Mouse (Mus musculus) spleen, adult 2 months (tissue): ENCODE measurements at regions not wholly inside any gene's neighbourhood (a gene's known extent, or its start where the extent isn't known, plus 50 kb on each side); places are given as distances from the start of the nearest gene placed in this dataset.

Source experiments
- CTCF ChIP-seq: fragments of 200-500 bp; IDR thresholded peaks from 2 replicates; pipeline ENCODE4 v1.5.1; 2011; ENCODE audit warnings: mild to moderate bottlenecking, inconsistent platforms; ENCODE audit not compliant: insufficient read depth, insufficient read length, insufficient replicate concordance; ENCODE audit errors: extremely low read depth
- POLR2A ChIP-seq: fragments of 200-500 bp; IDR thresholded peaks from 2 replicates; pipeline ENCODE4 v1.6.1; 2011; ENCODE audit warnings: low read depth, low read length, inconsistent platforms

DNA sequence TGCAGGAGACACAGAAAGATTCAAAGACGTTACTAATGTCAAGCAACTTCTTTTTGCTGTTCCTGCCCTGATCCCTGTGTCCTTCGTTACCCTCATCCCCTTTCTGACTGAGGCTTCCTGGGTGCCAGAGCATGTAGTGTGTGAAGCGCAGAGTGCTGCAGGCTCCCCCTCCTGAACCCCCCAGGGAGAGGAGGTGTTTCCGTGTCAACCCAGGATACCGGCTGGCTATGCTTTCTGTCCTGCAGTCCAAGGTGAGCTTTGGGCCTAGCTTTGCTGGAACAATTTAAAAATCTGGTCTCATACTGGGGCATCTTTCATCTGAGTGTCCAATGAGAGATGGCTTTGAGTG is 67.0 kb upstream of the Sept5 start:
- TF ChIP-seq POLR2A (no peak), CTCF (no peak)
